Mouse (Mus musculus) heart, embryonic 12.5 days (tissue): ENCODE results near the gene Pheta1. TPM values are rescaled to one million over a fixed set of nuclear protein-coding genes. Genes with fewer than 3 reads are reported as not detected.

ENCODE experiments used
- ATAC-seq: fragments of 200-750 bp; cut with Nextera tagmentation; 2 replicates; pipeline ENCODE4 v1.8.0; 2017; ENCODE audit warnings: moderate TSS enrichment, moderate library complexity; ENCODE audit not compliant: insufficient number of reproducible peaks, low FRiP score
- H3K27ac ChIP-seq: fragments of 300-500 bp; sonication (generic); 2 replicates; pipeline ENCODE4 v1.5.1; 2016; ENCODE audit warnings: mild to moderate bottlenecking, moderate library complexity; ENCODE audit not compliant: poor library complexity, severe bottlenecking
- H3K27me3 ChIP-seq: fragments of 300-500 bp; sonication (generic); replicated peaks from 2 replicates; pipeline ENCODE4 v1.6.1; 2016; ENCODE audit warnings: mild to moderate bottlenecking, moderate library complexity
- H3K36me3 ChIP-seq: fragments of 300-500 bp; sonication (generic); 2 replicates; pipeline ENCODE4 v1.6.1; 2016; ENCODE audit warnings: mild to moderate bottlenecking, moderate library complexity
- H3K4me1 ChIP-seq: fragments of 300-500 bp; sonication (generic); replicated peaks from 2 replicates; pipeline ENCODE4 v1.6.1; 2016; ENCODE audit warnings: mild to moderate bottlenecking
- H3K4me2 ChIP-seq: fragments of 300-500 bp; sonication (generic); 2 replicates; pipeline ENCODE4 v1.6.1; 2016; ENCODE audit warnings: mild to moderate bottlenecking, moderate library complexity
- H3K4me3 ChIP-seq: fragments of 300-500 bp; sonication (generic); 2 replicates; pipeline ENCODE4 v1.5.1; 2016; ENCODE audit warnings: mild to moderate bottlenecking
- H3K9ac ChIP-seq: fragments of 300-500 bp; sonication (generic); 2 replicates; pipeline ENCODE4 v1.6.1; 2016; ENCODE audit warnings: mild to moderate bottlenecking, moderate library complexity
- H3K9me3 ChIP-seq: fragments of 300-500 bp; sonication (generic); replicated peaks from 2 replicates; pipeline ENCODE4 v1.6.1; 2016; ENCODE audit warnings: mild to moderate bottlenecking, moderate library complexity
- WGBS: fragments of 180-500 bp; shearing (Covaris S2); methylation state at CpG from one replicate; pipeline ENCODE4 v1.1.7; 2016; 5-methylcytosine and 5-hydroxymethylcytosine counted together
- polyA plus RNA-seq: library from polyadenylated mRNA; unstranded; fragments of >200 nt; fragmentation: Nextera tagmentation; extraction: Ambion mirVana; gene quantifications from 2 replicates; pipeline ENCODE4 v1.2.1, GENCODE M21; 2016

Gene Pheta1
- polyA plus RNA-seq, 1 experiment from 2014 or later, result 17.1 TPM

- Histone ChIP-seq H3K27me3 (peaks cover 9% of the 10 kb centered on the region; the same call in 1 of the 2 replicates), H3K4me1 (peaks cover 8% of the 10 kb centered on the region), H3K4me2 (no peak overlapping the region), H3K9ac (no peak overlapping the region), H3K27ac (no peak overlapping the region), H3K36me3 (peaks cover 8% of the 10 kb centered on the region; the same call in 1 of the 2 replicates), H3K4me3 (no peak overlapping the region), H3K9me3 (no peaks in the 10 kb centered on the region)
- WGBS, result 57% methylated on average over 5 of the region's 5 CpGs
- no peak for ATAC-seq
These were observed 19.2 kb downstream of the Pheta1 start for GRCm38 (mm10) chr5:121867963-121868362.

GRCm38 (mm10) chr5:121870832-121871231, 22.0 kb downstream of the Pheta1 start:
- no peaks in the 10 kb centered on the region for H3K9me3 ChIP-seq
- H3K4me2 ChIP-seq, result no peak overlapping the region
- H3K27me3 ChIP-seq, result peaks cover 24% of the 10 kb centered on the region; the same call in 1 of the 2 replicates
- no peak overlapping the region for H3K9ac ChIP-seq
- peaks cover 8% of the 10 kb centered on the region; the same call in 1 of the 2 replicates for H3K36me3 ChIP-seq
- no peaks in the 10 kb centered on the region for H3K4me1 ChIP-seq
- no peak overlapping the region for H3K4me3 ChIP-seq
- no peak for ATAC-seq
- WGBS, result 61% methylated on average over 6 of the region's 6 CpGs
- no peak overlapping the region for H3K27ac ChIP-seq

GRCm38 (mm10) chr5:121871515-121872030, 22.8 kb downstream of the Pheta1 start:
- Histone ChIP-seq H3K9ac (no peak overlapping the region), H3K36me3 (peaks cover 15% of the 10 kb centered on the region), H3K27me3 (peaks cover 24% of the 10 kb centered on the region; the same call in 1 of the 2 replicates), H3K4me3 (no peak overlapping the region), H3K27ac (no peak overlapping the region), H3K4me2 (no peak overlapping the region), H3K9me3 (no peaks in the 10 kb centered on the region), H3K4me1 (no peaks in the 10 kb centered on the region)
- WGBS, result 82% methylated on average over 13 of the region's 13 CpGs
- ATAC-seq, result no peak

DNA sequence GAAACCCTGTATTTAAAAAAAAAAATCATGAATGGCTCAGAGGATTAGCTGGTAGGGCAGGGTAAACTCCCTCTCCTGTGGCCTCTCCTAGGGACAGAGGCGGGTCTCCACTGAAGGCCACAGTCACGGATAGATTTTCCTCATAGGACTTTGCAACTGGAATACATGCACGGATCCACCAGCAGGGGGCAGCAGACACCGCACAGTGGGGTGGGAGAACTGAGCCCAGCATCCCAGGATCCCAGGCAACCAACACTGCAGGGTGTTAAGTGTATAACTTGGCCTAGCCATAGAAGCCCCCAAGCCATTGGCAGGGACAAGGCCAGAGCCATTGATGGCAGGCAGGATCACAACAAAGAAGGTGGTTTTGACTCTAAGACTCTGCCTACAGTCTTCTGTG, 23.4 kb downstream of the Pheta1 start:
- no peak overlapping the region for H3K27ac ChIP-seq
- H3K27me3 ChIP-seq, result peaks cover 20% of the 10 kb centered on the region; the same call in 1 of the 2 replicates
- H3K4me3 ChIP-seq, result no peak overlapping the region
- 13% methylated on average over 4 of the region's 4 CpGs for WGBS
- ATAC-seq, result no peak
- H3K9me3 ChIP-seq, result no peaks in the 10 kb centered on the region
- peaks cover 18% of the 10 kb centered on the region for H3K36me3 ChIP-seq
- no peaks in the 10 kb centered on the region for H3K4me1 ChIP-seq
- no peak overlapping the region for H3K4me2 ChIP-seq
- H3K9ac ChIP-seq, result no peak overlapping the region

DNA sequence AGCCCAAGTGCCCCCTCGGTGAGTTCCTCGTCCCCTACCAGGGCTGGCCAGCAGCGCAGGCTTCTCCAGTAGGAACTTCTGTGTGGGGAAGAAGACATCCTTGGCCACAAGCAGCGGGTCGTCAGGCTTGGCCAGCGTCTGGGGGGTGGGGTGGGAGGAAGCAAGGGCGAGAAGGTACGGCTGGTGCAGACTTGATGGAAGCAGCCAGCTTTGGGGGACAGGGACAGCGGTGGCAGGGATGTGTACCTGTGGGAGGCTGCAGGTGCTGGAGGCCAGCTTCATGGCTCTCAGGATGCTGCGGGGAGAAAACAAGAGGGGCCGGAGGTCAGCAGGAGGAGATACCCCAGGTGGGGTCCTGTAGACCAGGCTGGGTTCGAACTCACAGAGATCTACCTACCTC, 26.3 kb downstream of the Pheta1 start:
- no peak for ATAC-seq
- 83% methylated on average over 12 of the region's 12 CpGs for WGBS

GRCm38 (mm10) chr5:121876901-121877300, 28.1 kb downstream of the Pheta1 start:
- Histone ChIP-seq H3K27me3 (peaks cover 15% of the 10 kb centered on the region; the same call in 1 of the 2 replicates), H3K9ac (no peak overlapping the region), H3K9me3 (no peaks in the 10 kb centered on the region), H3K4me2 (no peak overlapping the region), H3K4me1 (no peaks in the 10 kb centered on the region; the same call in 1 of the 2 replicates), H3K27ac (no peak overlapping the region), H3K36me3 (peaks cover 19% of the 10 kb centered on the region), H3K4me3 (no peak overlapping the region)
- WGBS, result 75% methylated on average over 12 of the region's 12 CpGs
- ATAC-seq, result no peak

More for the DNA sequence above, 26.3 kb downstream of the Pheta1 start:
- Histone ChIP-seq H3K9ac (no peak overlapping the region), H3K27me3 (peaks cover 15% of the 10 kb centered on the region; the same call in 1 of the 2 replicates), H3K36me3 (peaks cover 19% of the 10 kb centered on the region), H3K4me3 (no peak overlapping the region), H3K9me3 (no peaks in the 10 kb centered on the region), H3K4me1 (no peaks in the 10 kb centered on the region), H3K4me2 (no peak overlapping the region), H3K27ac (no peak overlapping the region)

DNA sequence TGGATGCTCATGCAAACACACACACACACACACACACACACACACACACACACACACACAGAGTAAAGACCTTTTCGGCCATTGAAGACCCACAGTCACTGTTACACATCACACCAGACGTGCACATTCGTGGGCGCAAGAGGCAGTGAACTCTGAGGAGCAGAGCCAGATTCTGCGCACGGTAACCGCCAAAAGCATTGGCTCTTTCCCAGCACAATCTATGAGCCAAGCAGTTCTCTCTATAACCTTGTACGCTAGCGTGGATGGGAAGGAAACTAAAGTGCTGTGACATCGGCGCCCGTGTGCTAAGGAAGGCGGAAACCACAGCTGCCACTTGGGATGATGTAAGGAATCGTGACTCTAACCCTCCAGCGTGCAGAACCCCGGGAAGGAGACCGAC, 29.9 kb downstream of the Pheta1 start:
- H3K9ac ChIP-seq, result no peak overlapping the region
- H3K9me3 ChIP-seq, result no peaks in the 10 kb centered on the region
- WGBS, result 84% methylated on average over 17 of the region's 17 CpGs
- ATAC-seq, result no peak
- H3K27me3 ChIP-seq, result peaks cover 9% of the 10 kb centered on the region; the same call in 1 of the 2 replicates
- peaks cover 5% of the 10 kb centered on the region; the same call in 1 of the 2 replicates for H3K4me1 ChIP-seq
- H3K36me3 ChIP-seq, result peaks cover 19% of the 10 kb centered on the region
- no peak overlapping the region for H3K27ac ChIP-seq
- H3K4me2 ChIP-seq, result no peak overlapping the region
- H3K4me3 ChIP-seq, result no peak overlapping the region

- Histone ChIP-seq H3K36me3 (peaks cover 19% of the 10 kb centered on the region), H3K27ac (no peak overlapping the region), H3K4me2 (no peak overlapping the region), H3K4me3 (no peak overlapping the region), H3K9ac (no peak overlapping the region), H3K27me3 (peaks cover 4% of the 10 kb centered on the region; the same call in 1 of the 2 replicates), H3K4me1 (peaks cover 5% of the 10 kb centered on the region; the same call in 1 of the 2 replicates), H3K9me3 (no peaks in the 10 kb centered on the region)
- no peak for ATAC-seq
- 50% methylated on average over 6 of the region's 6 CpGs for WGBS
These were observed 30.4 kb downstream of the Pheta1 start for GRCm38 (mm10) chr5:121879211-121879610.

GRCm38 (mm10) chr5:121883356-121883755, 34.6 kb downstream of the Pheta1 start:
- no peak overlapping the region for H3K9ac ChIP-seq
- H3K9me3 ChIP-seq, result peaks cover 14% of the 10 kb centered on the region; the same call in 1 of the 2 replicates
- H3K4me2 ChIP-seq, result no peak overlapping the region
- H3K27ac ChIP-seq, result no peak overlapping the region
- peaks cover 23% of the 10 kb centered on the region for H3K36me3 ChIP-seq
- peaks cover 5% of the 10 kb centered on the region; the same call in 1 of the 2 replicates for H3K4me1 ChIP-seq
- H3K27me3 ChIP-seq, result no peaks in the 10 kb centered on the region
- 74% methylated on average over 8 of the region's 8 CpGs for WGBS
- no peak for ATAC-seq
- no peak overlapping the region for H3K4me3 ChIP-seq

DNA sequence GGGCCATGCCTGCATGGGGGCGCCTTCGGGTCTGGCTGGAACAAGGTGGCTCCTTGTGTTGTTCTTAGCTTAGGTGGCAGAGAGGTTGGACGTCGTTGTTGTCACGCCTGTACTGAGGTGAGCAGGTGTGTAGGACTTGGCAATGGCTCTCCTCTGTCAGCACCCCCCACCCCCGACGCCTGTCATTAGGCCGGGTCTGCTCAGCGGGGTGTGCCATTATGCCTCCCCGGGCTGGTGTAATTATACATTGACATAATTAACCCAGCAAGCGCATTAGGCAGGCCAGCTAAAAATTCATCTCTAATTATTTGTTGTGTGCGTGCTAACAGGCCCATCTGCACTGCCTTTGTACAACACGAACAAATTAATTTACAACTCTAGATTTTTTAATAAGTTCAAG, 40.6 kb downstream of the Pheta1 start:
- Histone ChIP-seq H3K27me3 (no peaks in the 10 kb centered on the region), H3K4me1 (0 out of 2 replicates have a peak, but pooled peaks cover 4% of the 10 kb centered on the region), H3K36me3 (peaks cover 14% of the 10 kb centered on the region), H3K4me2 (no peak overlapping the region), H3K27ac (no peak overlapping the region), H3K9ac (no peak overlapping the region), H3K9me3 (peaks cover 14% of the 10 kb centered on the region; the same call in 1 of the 2 replicates), H3K4me3 (no peak overlapping the region)
- 61% methylated on average over 13 of the region's 13 CpGs for WGBS
- ATAC-seq, result no peak

DNA sequence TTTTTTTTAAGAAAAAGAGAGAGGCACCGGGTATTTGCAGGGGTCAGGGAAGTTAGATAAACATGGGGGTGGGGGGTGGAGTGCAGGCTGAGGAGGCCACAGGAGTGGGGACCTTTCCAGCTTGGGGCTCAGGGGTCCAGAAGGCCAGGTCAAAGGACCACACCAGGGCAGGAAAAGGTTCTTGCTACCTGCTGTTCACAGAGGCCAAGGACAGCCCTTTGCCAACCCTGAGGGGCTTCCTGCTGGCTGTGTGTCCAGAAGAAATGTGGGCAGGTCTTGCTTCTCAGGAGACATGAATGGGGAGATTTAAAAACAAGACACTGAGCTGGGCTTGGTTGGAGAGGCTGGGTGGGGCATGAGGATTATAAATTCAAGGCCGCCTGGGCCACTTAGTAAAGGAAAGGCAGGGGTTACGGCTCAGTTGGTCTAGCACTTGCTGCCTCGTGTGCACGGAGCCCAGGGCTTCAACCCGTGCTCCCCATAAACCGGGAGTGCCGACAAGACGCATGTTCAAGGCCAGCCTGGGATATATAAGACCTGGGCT, 41.1 kb downstream of the Pheta1 start:
- peaks cover 14% of the 10 kb centered on the region for H3K36me3 ChIP-seq
- no peaks in the 10 kb centered on the region for H3K27me3 ChIP-seq
- no peak overlapping the region for H3K4me3 ChIP-seq
- no peak overlapping the region for H3K27ac ChIP-seq
- H3K9ac ChIP-seq, result no peak overlapping the region
- peaks cover 14% of the 10 kb centered on the region; the same call in 1 of the 2 replicates for H3K9me3 ChIP-seq
- H3K4me1 ChIP-seq, result 0 out of 2 replicates have a peak, but pooled peaks cover 4% of the 10 kb centered on the region
- WGBS, result 64% methylated on average over 9 of the region's 9 CpGs
- H3K4me2 ChIP-seq, result no peak overlapping the region
- ATAC-seq, result no peak
